Mouse (Mus musculus): ENCODE results near the gene Rragd.

The Rragd gene

DNA sequence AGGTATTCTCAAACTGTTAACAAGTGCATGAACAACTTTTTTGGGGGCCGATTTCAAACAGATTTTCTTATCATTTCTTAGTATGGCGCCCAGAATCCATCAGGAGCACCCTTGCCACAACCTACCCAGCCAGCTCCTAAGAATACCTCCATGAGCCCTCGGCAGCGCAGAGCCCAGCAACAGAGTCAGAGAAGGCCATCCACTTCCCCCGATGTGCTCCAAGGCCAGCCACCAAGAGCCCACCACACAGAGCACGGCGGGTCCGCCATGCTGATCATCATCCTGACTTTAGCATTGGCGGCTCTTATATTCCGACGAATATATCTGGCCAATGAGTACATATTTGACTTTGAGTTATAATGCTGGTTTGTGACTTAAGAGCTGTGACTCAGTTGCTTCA lies 66.8 kb downstream of the Rragd start:
- DNase-seq (ENCODE audit: low spot score), result no peak

DNA sequence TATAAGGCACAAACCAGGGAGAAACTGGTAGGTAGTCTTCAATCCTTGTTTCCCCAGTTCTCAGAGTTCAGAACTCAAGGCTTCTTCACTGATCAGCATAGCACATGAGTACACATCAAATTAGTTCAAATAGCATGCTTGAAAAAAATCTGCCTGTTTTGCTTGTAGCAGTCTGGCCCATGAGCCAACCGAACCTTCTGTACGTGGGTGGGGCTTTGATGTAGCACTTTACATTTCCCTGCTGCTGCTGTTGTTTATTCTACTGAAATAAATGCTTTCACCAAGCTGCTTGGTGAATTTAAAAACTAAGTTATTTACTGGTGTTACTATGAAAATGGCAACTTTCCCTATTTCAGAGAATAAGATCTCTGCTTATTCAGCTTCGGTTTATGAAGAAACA lies 69.2 kb downstream of the Rragd start:
- DNase-seq (ENCODE audit: low spot score), result no peak

DNA sequence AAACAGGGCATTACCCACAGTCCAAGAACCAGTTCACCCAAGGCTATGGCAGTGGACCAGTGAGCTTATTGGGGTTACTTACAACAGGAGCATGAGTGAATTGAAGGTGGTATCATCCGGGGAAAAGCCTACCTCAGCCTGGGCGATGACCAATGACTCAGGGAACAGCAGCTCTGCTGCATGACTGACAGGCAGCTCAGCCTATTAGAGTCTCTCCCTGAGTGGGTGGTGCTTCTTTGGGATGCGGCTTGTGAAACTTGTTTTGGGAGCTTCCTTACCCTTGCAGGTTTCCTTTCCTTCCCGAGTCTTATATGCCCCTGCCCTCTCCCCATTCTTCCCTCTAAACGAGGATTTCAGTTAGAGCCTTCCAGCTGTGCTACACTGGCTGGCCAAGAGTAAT lies 69.8 kb downstream of the Rragd start:
- DNase-seq (ENCODE audit: low spot score), result no peak

GRCm38 (mm10) chr4:33054426-33054825 lies 71.6 kb downstream of the Rragd start:
- no peak for DNase-seq (ENCODE audit: low spot score)

- no peak for DNase-seq (ENCODE audit: low spot score)
Measured at GRCm38 (mm10) chr4:33056317-33056716, 73.5 kb downstream of the Rragd start.

DNA sequence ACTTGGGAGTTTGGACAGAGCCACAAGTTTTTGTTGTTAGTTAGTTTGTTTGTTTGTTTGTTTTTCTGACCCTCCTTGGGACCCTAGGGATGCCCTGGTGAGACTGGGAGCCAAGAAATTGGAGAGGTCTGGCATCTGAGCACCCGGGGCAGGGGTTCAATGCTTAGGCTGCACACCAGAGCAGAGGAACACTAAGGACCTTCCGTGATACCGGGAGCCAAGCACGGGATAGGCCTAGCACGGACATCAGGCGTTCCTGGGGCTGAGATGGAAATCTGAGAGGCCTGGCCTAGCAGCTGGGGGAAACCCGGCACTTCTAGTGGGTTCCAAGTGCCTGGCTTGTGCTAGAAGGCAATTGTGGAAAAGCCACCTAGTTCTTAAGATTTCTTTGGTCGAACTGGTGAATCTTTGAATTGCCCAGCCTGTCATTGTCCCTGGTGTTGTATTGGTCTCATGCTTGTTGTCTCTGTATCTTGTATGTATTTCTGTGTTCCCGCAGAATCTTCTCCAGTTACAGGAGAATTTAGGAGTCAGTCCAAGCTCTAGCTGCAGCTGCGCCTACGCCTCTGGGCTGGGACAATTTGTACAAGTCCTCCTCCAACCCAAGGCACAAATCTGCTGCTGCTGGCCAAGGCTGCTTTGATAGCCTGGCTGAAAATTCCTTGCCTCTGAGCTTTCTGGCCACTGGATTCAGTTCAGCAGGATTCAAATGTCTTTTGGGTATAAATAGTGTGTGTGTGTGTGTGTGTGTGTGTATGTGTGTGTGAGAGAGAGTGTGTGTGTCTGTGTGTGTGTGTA lies 75.3 kb downstream of the Rragd start:
- peak; percentile 37 for DNase-seq (ENCODE audit: low spot score)

DNA sequence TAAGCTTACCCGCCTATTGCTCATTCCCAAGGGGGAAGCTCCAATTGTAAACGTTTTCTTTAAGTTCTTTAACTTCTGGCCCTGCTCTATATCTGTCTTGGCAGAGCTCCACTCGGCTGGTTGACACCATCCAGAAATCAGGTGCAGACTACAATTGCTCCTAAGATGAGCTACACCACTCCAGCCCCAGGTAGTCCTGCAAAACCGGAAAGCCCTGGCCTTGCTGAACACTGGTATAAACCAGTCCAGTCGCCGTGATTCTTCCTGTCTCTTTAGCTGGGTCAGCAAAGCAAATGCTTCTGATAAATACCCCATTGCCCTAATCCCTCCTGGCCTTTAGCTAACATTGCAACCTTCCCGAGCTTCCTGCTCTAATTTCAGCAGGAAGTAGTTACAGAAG lies 78.3 kb downstream of the Rragd start:
- no peak for DNase-seq (ENCODE audit: low spot score)

DNA sequence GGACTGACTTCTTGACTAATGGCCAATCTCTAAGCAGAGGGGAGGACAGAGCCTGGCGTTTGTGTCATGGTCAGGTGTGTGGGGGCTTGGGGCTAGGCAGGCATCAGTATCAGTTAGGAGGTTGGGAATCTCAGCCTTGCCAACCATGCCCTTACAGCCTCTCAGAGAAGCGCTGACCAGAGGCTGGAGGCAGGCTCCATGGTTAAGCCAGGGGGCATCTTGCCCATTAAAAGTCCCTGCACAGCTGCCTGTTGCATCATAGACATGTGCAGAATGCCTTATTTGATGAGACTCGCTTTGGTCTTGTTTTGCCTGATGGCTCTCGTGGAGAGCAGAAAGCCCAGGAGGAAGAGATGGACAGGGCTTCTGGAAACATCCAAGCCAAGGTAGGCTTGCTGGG lies 80.1 kb downstream of the Rragd start, which contains the start of gene Gabrr2:
Gene Gabrr2, plus strand, starts transcription at position 19 of the 400 bp plus-strand sequence.
- no peak for DNase-seq (ENCODE audit: low spot score)

- DNase-seq (ENCODE audit: low spot score), result no peak
Measured at GRCm38 (mm10) chr4:33064986-33065385, 82.1 kb downstream of the Rragd start.

DNA sequence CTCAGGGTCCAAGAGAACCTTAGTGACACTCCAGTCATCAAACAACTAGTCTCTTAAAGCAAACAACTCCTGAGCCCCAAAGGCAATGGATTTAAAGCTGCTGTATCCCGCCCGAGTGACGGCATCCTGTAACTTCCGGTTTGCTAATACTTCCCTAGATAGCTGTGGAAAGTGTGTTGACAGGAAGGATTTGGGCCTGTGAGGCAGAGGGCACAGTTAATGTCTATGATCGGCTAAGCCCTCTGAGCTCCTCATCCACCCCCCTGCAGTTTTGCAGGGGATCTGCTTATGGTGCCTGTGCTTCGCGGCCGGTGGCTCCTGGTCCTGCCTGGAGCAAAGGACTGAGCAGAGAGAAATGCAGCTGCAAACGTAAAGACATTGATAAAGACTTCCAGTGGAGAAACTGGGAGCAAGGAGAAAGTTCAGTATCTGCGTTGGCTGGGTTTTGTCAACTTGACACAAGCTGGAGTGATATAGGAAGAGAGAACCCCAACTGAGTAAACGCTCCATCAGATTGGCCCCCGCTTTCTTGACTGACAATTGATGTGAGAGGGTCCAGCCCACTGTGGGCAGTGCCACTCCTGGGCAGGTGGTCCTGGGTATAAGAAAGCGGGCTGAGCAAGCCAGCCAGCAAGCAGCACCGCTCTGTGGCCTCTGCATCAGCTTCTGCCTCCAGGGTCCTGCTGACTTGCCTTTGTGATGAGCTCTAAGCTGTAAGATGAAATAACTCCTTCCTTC lies 83.6 kb downstream of the Rragd start:
- no peak for DNase-seq (ENCODE audit: low spot score)

DNA sequence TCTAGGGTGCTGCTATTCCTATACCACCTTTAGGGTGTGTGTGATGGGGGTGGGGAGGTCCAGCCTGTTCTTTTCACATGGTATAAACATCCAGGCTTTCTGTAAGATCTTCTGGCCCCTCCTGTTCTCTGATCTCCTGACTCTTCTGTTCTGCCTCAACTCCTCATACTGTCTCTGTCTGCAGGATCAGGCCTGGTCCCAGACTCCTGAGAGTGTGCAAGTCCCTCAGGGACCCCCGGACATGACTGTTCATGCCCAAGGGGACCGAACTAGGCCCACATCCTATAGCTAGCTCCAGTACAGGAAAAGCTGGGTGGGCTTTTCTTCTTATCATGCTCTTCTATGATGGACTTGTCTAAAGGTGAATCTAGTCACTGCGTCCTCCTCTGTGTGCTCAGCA lies 84.5 kb downstream of the Rragd start:
- DNase-seq (ENCODE audit: low spot score), result no peak

- no peak for DNase-seq (ENCODE audit: low spot score)
Measured at GRCm38 (mm10) chr4:33067826-33068225, 85.0 kb downstream of the Rragd start.

DNA sequence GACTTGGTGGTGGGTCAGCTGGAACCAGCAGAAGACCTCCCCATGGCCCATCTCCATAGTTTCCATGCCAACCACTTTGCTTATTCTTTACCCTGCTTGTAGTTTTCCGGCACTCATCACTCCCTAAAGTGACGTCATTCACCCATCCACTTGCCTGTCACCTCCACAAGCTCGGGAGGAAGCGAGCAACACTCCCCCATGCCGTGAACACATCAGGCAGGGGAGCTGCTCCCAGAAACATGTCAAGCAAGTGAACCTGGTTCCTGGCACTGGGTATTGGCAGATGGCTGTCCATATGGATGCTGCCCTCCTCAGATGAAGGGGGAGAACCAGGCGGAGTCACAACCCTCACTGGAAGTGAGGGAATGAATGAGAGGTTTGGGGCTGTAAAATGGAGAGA lies 86.1 kb downstream of the Rragd start:
- DNase-seq (ENCODE audit: low spot score), result no peak

- no peak for DNase-seq (ENCODE audit: low spot score)
Measured at GRCm38 (mm10) chr4:33070326-33070725, 87.5 kb downstream of the Rragd start.

DNA sequence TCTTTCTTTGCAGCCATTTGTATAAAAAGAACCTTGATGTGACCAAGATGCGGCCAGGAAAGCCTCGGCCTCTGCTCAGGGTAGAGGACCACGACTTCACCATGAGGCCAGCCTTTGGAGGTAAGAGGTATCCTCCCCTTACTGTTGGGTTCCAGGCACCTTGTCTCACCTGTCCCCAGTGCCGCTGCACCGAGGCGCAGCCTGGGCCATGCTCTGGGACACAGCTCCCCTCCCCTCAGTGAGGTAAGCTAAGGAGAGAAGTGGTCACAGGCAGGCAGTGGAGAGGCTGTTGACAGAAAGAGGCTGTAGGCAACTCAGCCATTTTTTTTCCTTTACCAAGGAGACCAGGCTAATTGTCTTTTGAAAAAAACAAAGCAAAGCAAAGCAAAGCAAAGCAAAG lies 88.5 kb downstream of the Rragd start:
- no peak for DNase-seq (ENCODE audit: low spot score)

Measured in ovary, adult 18-20 months (tissue).